Mouse (Mus musculus): ENCODE measurements around the gene Daglb. TPM values are rescaled to one million over a fixed set of nuclear protein-coding genes. Genes with fewer than 3 reads are reported as not detected.
A peak's percentile ranks its signal among the peaks of the same experiment; 100 is the strongest.

The Daglb gene
- total and polyA plus RNA-seq, 2 experiments from 2014 or later: 21.3 to 24.6 TPM

DNA sequence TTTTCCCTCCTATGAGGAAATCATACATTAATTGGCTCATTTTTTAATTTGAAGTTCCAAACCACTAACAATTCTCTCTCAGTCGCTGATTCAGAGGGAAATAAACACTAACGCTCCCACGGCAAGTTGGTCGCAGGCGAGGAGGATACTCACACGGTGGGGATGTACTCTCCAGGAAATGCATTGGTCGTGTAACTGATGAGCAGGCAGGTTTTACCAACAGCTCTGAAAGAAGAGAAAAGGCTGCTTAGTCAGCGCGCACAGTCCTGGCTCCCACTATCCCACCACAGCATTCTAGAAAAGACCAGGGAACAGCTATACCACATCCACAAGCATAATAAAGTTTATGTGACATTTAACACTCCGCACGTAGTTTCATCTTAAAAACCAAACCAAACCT is 52.6 kb downstream of the Daglb start:
- DNase-seq (ENCODE audit: low spot score): no peak
- WGBS: 93% methylated on average over 11 of the region's 11 CpGs
- H3K4me3 ChIP-seq (ENCODE audit: low read depth, low read length): no peak overlapping the region

DNA sequence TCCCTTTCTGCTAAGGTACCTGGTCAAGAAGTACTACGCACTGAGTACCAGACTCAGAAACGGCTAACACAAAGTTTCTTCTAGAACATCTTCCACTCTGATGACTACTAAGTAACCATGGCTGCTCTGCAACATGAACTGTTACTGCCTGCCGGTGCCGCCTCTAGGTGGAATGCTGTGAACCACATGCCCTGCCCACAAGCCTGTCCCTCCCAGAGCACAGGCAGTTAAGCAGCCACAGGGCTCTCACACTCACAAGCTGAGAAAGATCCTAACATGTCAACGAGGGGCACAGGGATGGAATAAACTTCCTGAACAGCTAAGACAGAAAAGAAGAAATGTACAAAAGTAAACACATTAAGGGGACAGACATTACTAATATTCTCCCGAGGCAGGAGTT is 53.1 kb downstream of the Daglb start:
- Histone ChIP-seq H3K27ac (ENCODE audit: low read depth, low read length) (no peak overlapping the region), H3K4me1 (ENCODE audit: insufficient read depth, low read length) (no peaks in the 10 kb centered on the region), H3K4me3 (ENCODE audit: low read depth, low read length) (no peak overlapping the region), H3K9ac (replicated peaks; ENCODE audit: low read length, poor library complexity, severe bottlenecking) (no peak overlapping the region), H3K36me3 (ENCODE audit: insufficient read depth, low read length) (peaks cover 30% of the 10 kb centered on the region), H3K27me3 (ENCODE audit: insufficient read depth, low read length) (no peaks in the 10 kb centered on the region), H3K9me3 (ENCODE audit: low read length) (no peaks in the 10 kb centered on the region), H3K4me2 (ENCODE audit: low read depth, low read length, poor library complexity, severe bottlenecking) (no peak overlapping the region)
- no peak for DNase-seq (ENCODE audit: low spot score)
- ATAC-seq (ENCODE audit: low FRiP score): no peak
- no peak for TF ChIP-seq CTCF (IDR thresholded peaks at IDR 0.05)
- WGBS: 86% methylated on average over 6 of the region's 6 CpGs

More for the DNA sequence above, 52.6 kb downstream of the Daglb start:
- Histone ChIP-seq H3K4me2 (ENCODE audit: low read depth, low read length, poor library complexity, severe bottlenecking) (no peak overlapping the region), H3K36me3 (ENCODE audit: insufficient read depth, low read length) (peaks cover 34% of the 10 kb centered on the region), H3K4me1 (ENCODE audit: insufficient read depth, low read length) (no peaks in the 10 kb centered on the region), H3K9me3 (ENCODE audit: low read length) (no peaks in the 10 kb centered on the region), H3K9ac (replicated peaks; ENCODE audit: low read length, poor library complexity, severe bottlenecking) (no peak overlapping the region), H3K27ac (ENCODE audit: low read depth, low read length) (no peak overlapping the region), H3K27me3 (ENCODE audit: insufficient read depth, low read length) (no peaks in the 10 kb centered on the region)
- no peak for ATAC-seq (ENCODE audit: low FRiP score)
- no peak for TF ChIP-seq CTCF (IDR thresholded peaks at IDR 0.05)

GRCm38 (mm10) chr5:143518045-143518591 is 53.7 kb downstream of the Daglb start:
- H3K27ac ChIP-seq (ENCODE audit: low read depth, low read length): no peak overlapping the region
- TF ChIP-seq CTCF (IDR thresholded peaks at IDR 0.05): no peak
- no peaks in the 10 kb centered on the region for H3K4me1 ChIP-seq (ENCODE audit: insufficient read depth, low read length)
- ATAC-seq (ENCODE audit: low FRiP score) (no peak), DNase-seq (ENCODE audit: low spot score) (no peak)
- H3K9me3 ChIP-seq (ENCODE audit: low read length): no peaks in the 10 kb centered on the region
- no peak overlapping the region for H3K4me2 ChIP-seq (ENCODE audit: low read depth, low read length, poor library complexity, severe bottlenecking)
- no peak overlapping the region for H3K4me3 ChIP-seq (ENCODE audit: low read depth, low read length)
- no peak overlapping the region for H3K9ac ChIP-seq (replicated peaks; ENCODE audit: low read length, poor library complexity, severe bottlenecking)
- H3K27me3 ChIP-seq (ENCODE audit: insufficient read depth, low read length): no peaks in the 10 kb centered on the region
- peaks cover 26% of the 10 kb centered on the region for H3K36me3 ChIP-seq (ENCODE audit: insufficient read depth, low read length)
- 93% methylated on average over 6 of the region's 6 CpGs for WGBS

DNA sequence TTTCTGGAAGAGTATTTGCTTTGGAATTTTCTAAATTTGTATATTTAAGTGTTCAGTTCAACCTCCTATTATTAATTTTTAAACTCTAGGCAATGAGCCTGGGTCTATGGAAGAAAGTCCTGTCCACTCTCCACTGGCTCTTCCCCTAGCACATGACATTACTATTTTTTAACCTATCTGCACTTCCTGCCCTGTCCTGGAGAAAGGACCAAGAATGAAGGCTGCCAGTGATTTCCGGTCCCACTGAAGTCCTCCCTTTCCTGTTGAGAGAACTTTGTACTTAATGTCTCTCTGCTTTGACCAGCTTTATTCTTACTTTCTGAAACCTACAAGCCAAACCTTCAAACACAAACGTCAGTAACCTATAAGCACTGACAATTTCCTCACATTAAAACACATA is 56.0 kb downstream of the Daglb start:
- Histone ChIP-seq H3K9me3 (ENCODE audit: low read length) (no peaks in the 10 kb centered on the region), H3K9ac (replicated peaks; ENCODE audit: low read length, poor library complexity, severe bottlenecking) (no peak overlapping the region), H3K27ac (ENCODE audit: low read depth, low read length) (no peak overlapping the region), H3K4me1 (ENCODE audit: insufficient read depth, low read length) (peaks cover 6% of the 10 kb centered on the region; the same call in 1 of the 2 replicates), H3K4me3 (ENCODE audit: low read depth, low read length) (no peak overlapping the region), H3K4me2 (ENCODE audit: low read depth, low read length, poor library complexity, severe bottlenecking) (no peak overlapping the region), H3K27me3 (ENCODE audit: insufficient read depth, low read length) (no peaks in the 10 kb centered on the region), H3K36me3 (ENCODE audit: insufficient read depth, low read length) (peaks cover 4% of the 10 kb centered on the region; the same call in 1 of the 2 replicates)
- DNase-seq (ENCODE audit: low spot score) (no peak), ATAC-seq (ENCODE audit: low FRiP score) (no peak)
- 85% methylated on average over 2 of the region's 2 CpGs for WGBS
- TF ChIP-seq CTCF (IDR thresholded peaks at IDR 0.05): no peak

DNA sequence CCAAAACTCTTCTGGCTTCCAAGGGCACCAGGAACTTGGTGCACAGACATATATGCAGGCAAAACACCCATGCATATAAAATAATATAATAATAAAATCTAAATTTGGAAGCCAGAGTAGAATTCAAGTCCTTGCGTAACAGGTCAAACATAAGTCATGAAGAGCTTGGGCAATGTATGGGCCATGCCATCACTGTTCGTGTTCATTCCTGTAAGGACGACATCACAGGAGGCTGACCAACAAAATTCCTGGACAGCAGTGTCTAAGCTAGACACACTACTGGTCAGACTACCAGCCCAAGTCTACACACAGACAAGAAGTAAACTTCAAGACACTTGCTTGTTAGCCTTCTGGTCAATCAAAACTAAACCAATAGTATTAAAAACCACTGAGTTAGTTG is 58.5 kb downstream of the Daglb start:
- TF ChIP-seq CTCF (IDR thresholded peaks at IDR 0.05): no peak

DNA sequence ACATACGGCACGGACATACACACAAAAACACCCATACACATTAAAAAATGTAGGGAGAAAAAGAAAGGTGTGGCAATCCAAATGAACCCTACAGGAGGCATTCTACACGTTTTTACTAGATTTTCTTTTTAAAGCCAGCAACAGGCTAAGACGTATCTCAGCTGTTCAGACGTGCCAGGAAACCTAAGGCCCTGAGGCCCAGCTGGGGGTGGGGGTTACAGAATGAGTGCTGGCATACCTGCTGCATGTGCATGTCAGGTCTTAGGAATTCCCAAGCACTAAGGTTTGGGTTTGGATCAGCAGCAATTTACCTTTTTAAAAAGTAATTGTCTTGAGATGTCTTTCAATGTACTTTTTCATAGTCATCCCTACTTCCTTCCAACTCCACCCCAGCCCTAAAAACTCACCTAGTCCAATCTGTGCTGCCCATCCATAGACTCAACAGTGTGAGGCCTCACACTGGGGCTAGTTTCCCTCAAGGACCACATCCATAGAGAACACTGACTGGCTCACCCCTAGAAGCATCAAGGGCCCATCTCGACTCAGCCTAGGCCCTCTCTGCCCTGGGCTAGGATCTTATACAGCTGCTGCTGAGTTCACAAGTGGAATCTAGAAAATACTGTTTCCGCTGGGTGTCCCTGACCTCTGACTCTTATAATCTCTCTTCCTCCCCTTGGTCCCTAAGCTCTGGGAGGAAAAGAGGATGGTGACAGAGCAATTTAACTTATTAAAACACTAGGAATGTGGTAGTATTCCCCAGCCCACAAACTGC is 61.3 kb downstream of the Daglb start:
- H3K9me3 ChIP-seq (ENCODE audit: low read length): no peaks in the 10 kb centered on the region
- WGBS: 61% methylated on average over 7 of the region's 7 CpGs
- ATAC-seq (ENCODE audit: low FRiP score): no peak
- no peaks in the 10 kb centered on the region for H3K36me3 ChIP-seq (ENCODE audit: insufficient read depth, low read length)
- no peak for DNase-seq (ENCODE audit: low spot score)
- 0 out of 2 replicates have a peak overlapping the region, but pooled peaks have one; percentile 77 for H3K9ac ChIP-seq (replicated peaks; ENCODE audit: low read length, poor library complexity, severe bottlenecking)
- H3K4me2 ChIP-seq (ENCODE audit: low read depth, low read length, poor library complexity, severe bottlenecking): peak overlapping the region; percentile 78
- no peaks in the 10 kb centered on the region for H3K27me3 ChIP-seq (ENCODE audit: insufficient read depth, low read length)
- H3K4me1 ChIP-seq (ENCODE audit: insufficient read depth, low read length): peaks cover 14% of the 10 kb centered on the region
- H3K4me3 ChIP-seq (ENCODE audit: low read depth, low read length): peak overlapping the region; percentile 69
- no peak for TF ChIP-seq CTCF (IDR thresholded peaks at IDR 0.05)
- H3K27ac ChIP-seq (ENCODE audit: low read depth, low read length): no peak overlapping the region

More for the DNA sequence above, 58.5 kb downstream of the Daglb start:
- WGBS: 95% methylated on average over 3 of the region's 3 CpGs
- H3K4me1 ChIP-seq (ENCODE audit: insufficient read depth, low read length): peaks cover 14% of the 10 kb centered on the region
- no peaks in the 10 kb centered on the region for H3K36me3 ChIP-seq (ENCODE audit: insufficient read depth, low read length)
- H3K4me3 ChIP-seq (ENCODE audit: low read depth, low read length): no peak overlapping the region
- ATAC-seq (ENCODE audit: low FRiP score): no peak
- no peaks in the 10 kb centered on the region for H3K27me3 ChIP-seq (ENCODE audit: insufficient read depth, low read length)
- H3K4me2 ChIP-seq (ENCODE audit: low read depth, low read length, poor library complexity, severe bottlenecking): no peak overlapping the region
- no peak overlapping the region for H3K9ac ChIP-seq (replicated peaks; ENCODE audit: low read length, poor library complexity, severe bottlenecking)
- no peak overlapping the region for H3K27ac ChIP-seq (ENCODE audit: low read depth, low read length)
- no peak for DNase-seq (ENCODE audit: low spot score)
- no peaks in the 10 kb centered on the region for H3K9me3 ChIP-seq (ENCODE audit: low read length)
